Mouse (Mus musculus) limb, embryonic 15.5 days (tissue): ENCODE results near the gene Hist1h2bl. TPM values are rescaled to one million over a fixed set of nuclear protein-coding genes. Genes with fewer than 3 reads are reported as not detected.
"Not testable (repeated sequence)": the region's sequence is repeated elsewhere in the genome, so short reads cannot be mapped to it uniquely, and the experiment has no call there.

Experiments
- ATAC-seq: fragments of 200-750 bp; cut with Nextera tagmentation; 2 replicates; pipeline ENCODE4 v1.8.0; 2017; ENCODE audit warnings: low read depth, moderate TSS enrichment; ENCODE audit not compliant: insufficient number of reproducible peaks, low FRiP score, low TSS enrichment
- H3K27ac ChIP-seq: fragments of 300-500 bp; sonication (generic); 2 replicates; pipeline ENCODE4 v1.5.1; 2015; ENCODE audit warnings: moderate library complexity, mild to moderate bottlenecking, inconsistent platforms
- H3K27me3 ChIP-seq: fragments of 300-500 bp; sonication (generic); 2 replicates; pipeline ENCODE4 v1.6.1; 2015; ENCODE audit warnings: inconsistent platforms
- H3K36me3 ChIP-seq: fragments of 300-500 bp; sonication (generic); 2 replicates; pipeline ENCODE4 v1.6.1; 2015; ENCODE audit warnings: inconsistent platforms
- H3K4me1 ChIP-seq: fragments of 300-500 bp; sonication (generic); 2 replicates; pipeline ENCODE4 v1.6.1; 2015; ENCODE audit warnings: inconsistent platforms
- H3K4me2 ChIP-seq: fragments of 300-500 bp; sonication (generic); 2 replicates; pipeline ENCODE4 v1.6.1; 2015; ENCODE audit warnings: mild to moderate bottlenecking, inconsistent platforms
- H3K4me3 ChIP-seq: fragments of 300-500 bp; sonication (generic); 2 replicates; pipeline ENCODE4 v1.5.1; 2015; ENCODE audit warnings: mild to moderate bottlenecking, inconsistent platforms
- H3K9ac ChIP-seq: fragments of 300-500 bp; sonication (generic); 2 replicates; pipeline ENCODE4 v1.6.1; 2015; ENCODE audit warnings: inconsistent platforms
- H3K9me3 ChIP-seq: fragments of 300-500 bp; sonication (generic); 2 replicates; pipeline ENCODE4 v1.6.1; 2016; ENCODE audit warnings: inconsistent platforms
- WGBS: fragments of 180-500 bp; shearing (Covaris S2); methylation state at CpG from one replicate; pipeline ENCODE4 v1.1.7; 2015; 5-methylcytosine and 5-hydroxymethylcytosine counted together
- polyA plus RNA-seq: library from polyadenylated mRNA; unstranded; fragments of >200 nt; fragmentation: Nextera tagmentation; extraction: Ambion mirVana; gene quantifications from 2 replicates; pipeline ENCODE4 v1.2.1, GENCODE M21; 2015

Gene Hist1h2bl
- polyA plus RNA-seq, 1 experiment from 2014 or later, result 1.2 TPM

DNA sequence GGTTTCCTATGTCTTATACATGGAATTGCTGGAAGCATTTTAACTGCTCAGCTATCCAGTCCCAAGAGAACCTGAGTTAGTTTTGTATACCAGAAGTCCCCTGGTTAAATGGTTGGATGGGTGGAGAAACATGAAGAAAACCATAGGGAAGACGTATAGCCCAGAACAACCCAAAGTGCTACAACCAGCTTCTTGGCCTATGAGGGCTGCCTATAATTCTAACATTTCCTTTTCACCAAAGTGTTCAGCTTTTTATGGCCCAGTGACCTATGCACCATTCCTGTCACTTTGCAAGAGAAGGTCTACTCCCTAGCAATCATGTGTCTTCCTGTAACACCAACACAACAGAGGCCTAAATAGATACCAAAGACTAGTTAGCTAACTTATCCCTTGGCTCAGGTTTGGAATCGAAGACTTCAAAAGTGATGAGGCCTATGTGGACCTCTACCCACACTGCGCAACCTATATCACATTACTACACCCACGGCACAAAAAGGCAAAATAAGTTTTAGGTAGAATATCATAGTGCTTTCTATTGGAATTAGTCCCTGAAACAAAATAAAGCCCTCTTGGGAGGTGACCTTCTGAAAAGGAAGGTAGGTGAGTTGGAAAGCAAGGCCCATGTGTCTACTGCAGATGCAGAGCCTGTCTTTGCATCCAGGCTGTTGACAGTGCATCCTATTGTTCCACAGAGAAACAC lies 2.6 kb upstream of the Hist1h2bl start:
- ATAC-seq, result no peak

DNA sequence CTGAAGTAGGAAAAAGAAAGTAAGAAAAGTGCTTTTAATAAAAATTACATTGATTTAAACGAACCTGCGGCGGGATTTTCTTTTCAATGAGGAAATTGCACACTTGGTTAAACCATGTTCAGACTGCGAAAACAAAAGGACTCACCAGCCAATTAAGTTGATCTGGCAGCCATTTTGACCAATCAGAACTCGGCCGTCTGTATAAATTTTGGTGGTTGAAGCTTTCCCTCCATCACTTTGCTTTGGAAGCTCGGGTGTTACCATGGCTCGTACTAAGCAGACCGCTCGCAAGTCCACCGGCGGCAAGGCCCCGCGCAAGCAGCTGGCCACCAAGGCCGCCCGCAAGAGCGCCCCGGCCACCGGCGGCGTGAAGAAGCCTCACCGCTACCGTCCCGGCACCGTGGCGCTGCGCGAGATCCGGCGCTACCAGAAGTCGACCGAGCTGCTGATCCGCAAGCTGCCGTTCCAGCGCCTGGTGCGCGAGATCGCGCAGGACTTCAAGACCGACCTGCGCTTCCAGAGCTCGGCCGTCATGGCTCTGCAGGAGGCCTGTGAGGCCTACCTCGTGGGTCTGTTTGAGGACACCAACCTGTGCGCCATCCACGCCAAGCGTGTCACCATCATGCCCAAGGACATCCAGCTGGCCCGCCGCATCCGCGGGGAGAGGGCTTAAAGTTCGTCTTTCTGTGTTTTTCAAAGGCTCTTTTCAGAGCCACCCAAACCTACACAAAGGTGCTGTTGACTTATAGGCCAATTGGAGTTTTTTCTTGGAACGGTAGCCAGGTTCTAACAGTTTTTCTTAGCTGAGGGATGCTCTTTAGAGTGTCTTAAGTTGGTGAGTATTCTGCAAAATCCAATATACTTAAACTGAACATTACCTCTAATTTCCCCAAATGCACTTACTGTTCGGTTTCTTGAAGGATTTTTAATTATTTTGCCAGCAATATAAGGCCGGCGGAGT lies 1.7 kb upstream of the Hist1h2bl start, which contains the start of gene Hist1h3h:
Gene Hist1h3h, plus strand, starts transcription at position 263 of the 961 bp plus-strand sequence.
- H3K36me3 ChIP-seq, H3K9me3 ChIP-seq, H3K27me3 ChIP-seq: not testable (repeated sequence)
- Histone ChIP-seq H3K4me3 (peak within 1 kb of the TSS; percentile 44), H3K27ac (peak within 1 kb of the TSS; percentile 91), H3K4me1 (peaks cover 27% of the 10 kb centered on the region), H3K9ac (peak within 1 kb of the TSS; percentile 47; the same call in 1 of the 2 replicates), H3K4me2 (peak within 1 kb of the TSS; percentile 69)
- peak; percentile 42; the same call in 1 of the 2 replicates for ATAC-seq
- WGBS, result under 1% methylated on average over 30 of the region's 56 CpGs

More for the DNA sequence above, 2.6 kb upstream of the Hist1h2bl start:
- Histone ChIP-seq H3K4me2 (peak overlapping the region; percentile 52), H3K9ac (0 out of 2 replicates have a peak overlapping the region, but pooled peaks have one; percentile 29), H3K4me1 (peaks cover 27% of the 10 kb centered on the region), H3K27me3 (no peaks in the 10 kb centered on the region), H3K4me3 (peak overlapping the region; percentile 44), H3K36me3 (no peaks in the 10 kb centered on the region), H3K27ac (peak overlapping the region; percentile 80), H3K9me3 (no peaks in the 10 kb centered on the region)
- WGBS, result 56% methylated on average over 4 of the region's 4 CpGs

DNA sequence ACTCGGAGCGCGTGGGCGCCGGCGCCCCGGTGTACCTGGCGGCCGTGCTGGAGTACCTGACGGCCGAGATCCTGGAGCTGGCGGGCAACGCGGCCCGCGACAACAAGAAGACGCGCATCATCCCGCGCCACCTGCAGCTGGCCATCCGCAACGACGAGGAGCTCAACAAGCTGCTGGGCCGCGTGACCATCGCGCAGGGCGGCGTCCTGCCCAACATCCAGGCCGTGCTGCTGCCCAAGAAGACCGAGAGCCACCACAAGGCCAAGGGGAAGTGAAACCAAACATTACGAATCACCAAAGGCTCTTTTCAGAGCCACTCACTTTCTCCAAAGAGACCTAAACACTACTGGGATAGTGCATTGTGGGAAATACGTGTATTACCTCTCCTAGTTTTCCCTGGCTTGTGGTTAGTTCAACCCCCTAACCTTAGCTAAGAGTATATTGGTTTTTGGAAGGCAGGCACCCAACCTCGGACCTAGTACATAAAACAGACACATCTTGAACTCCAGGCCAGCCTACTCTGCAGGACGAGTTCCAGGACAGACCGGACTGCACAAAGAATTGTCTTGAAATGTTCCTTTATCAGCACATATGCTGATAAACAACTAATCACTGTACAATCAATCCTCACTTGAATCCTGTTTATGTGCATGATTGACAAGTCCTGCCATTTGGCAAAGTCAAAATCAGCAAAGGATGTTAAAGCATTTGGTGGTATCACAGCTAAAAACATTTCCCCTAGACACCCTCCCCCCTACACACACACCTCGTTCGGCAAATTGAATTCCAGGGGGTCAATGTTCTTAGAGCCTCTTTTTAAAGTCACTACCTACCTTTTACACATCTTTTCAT lies 823 bp upstream of the Hist1h2bl start:
- 0% methylated on average over 15 of the region's 38 CpGs for WGBS
- not testable (repeated sequence) for H3K36me3 ChIP-seq, H3K27me3 ChIP-seq, H3K9me3 ChIP-seq, ATAC-seq
- H3K4me3 ChIP-seq, result peak overlapping the region; percentile 44
- peak overlapping the region; percentile 91 for H3K27ac ChIP-seq
- peak overlapping the region; percentile 47; the same call in 1 of the 2 replicates for H3K9ac ChIP-seq
- H3K4me1 ChIP-seq, result peaks cover 27% of the 10 kb centered on the region
- peak overlapping the region; percentile 69 for H3K4me2 ChIP-seq

DNA sequence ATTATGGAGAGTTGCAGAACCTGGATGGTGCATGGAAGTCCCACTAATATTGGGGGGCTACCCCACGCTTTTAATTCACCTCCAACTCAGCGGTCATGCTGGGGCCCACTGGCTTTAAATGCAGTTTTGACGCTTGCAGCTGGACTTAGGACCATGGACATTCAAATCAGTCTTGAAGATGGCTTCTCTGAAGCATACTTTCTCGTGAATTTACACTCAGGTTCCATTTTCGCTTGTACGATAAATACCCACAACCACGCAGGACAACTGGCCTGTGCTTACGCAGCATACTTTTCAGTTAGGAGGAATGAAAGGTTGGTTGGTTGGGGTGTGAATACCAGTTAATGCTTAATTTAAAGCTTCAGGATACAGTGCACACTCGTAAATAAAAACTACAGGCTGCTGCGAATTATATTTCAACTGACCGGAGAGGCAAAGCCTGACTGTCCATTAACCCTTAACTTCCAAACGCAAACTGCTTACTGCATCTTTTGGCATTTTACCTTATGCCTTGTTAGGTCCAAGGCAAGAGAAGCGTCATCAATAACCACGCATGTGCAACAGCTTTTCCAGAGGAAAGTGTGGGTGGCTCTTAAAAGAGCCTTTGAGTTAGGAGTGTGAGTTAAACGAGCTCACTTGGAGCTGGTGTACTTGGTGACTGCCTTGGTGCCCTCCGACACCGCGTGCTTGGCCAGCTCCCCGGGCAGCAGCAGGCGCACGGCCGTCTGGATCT lies 646 bp downstream of the Hist1h2bl start:
- H3K27ac ChIP-seq, result peak overlapping the region; percentile 89
- WGBS, result under 1% methylated on average over 22 of the region's 22 CpGs
- ATAC-seq, result no peak
- H3K9me3 ChIP-seq, result no peaks in the 10 kb centered on the region
- peak overlapping the region; percentile 44 for H3K4me3 ChIP-seq
- H3K9ac ChIP-seq, result peak overlapping the region; percentile 28; the same call in 1 of the 2 replicates
- H3K36me3 ChIP-seq, result no peaks in the 10 kb centered on the region
- peaks cover 22% of the 10 kb centered on the region for H3K4me1 ChIP-seq
- no peaks in the 10 kb centered on the region for H3K27me3 ChIP-seq
- H3K4me2 ChIP-seq, result peak overlapping the region; percentile 69

DNA sequence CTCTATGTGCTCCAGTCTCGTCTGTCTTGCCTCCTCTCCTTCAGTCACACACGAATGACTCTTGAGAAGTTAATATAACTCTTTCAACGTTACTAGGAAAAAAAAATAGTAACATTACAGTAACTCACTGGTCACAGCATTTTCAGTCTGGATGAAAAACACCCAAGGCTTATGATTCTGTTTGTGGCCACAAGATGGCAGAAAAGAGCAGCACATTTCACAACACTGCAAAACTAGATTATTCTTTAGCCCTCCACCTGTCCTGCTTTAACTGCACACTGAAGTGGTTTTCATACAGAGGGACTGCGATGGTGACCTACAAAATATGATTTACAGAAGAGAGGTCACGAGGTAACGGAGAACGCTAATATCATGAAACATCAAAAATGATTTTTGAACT lies 1.2 kb downstream of the Hist1h2bl start:
- no peak for ATAC-seq
- Histone ChIP-seq H3K4me3 (peak overlapping the region; percentile 44), H3K4me1 (peaks cover 22% of the 10 kb centered on the region), H3K4me2 (peak overlapping the region; percentile 69), H3K27ac (peak overlapping the region; percentile 89), H3K9me3 (no peaks in the 10 kb centered on the region), H3K27me3 (no peaks in the 10 kb centered on the region), H3K36me3 (no peaks in the 10 kb centered on the region), H3K9ac (no peak overlapping the region)
- 2% methylated on average over 7 of the region's 7 CpGs for WGBS

DNA sequence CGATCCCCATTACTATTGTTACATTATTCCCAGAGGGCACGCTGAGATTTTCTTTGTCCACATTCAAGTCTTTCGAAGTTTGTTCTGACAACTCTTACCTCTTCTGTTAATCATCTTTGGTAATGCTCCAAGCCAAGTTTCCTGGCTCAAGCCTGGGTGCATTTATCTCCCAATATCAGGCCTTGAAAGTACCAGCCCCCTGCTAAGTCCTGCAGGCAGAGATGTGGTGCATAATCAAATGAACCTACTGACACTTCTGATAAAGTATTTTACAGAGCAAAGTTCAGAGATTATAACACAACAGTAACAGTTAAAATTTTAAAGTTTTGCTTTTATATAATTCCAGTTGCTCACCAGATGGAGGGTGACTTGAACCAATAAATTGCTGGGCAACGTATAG lies 4.2 kb downstream of the Hist1h2bl start:
- no peak overlapping the region; the same call in 1 of the 2 replicates for H3K27ac ChIP-seq

DNA sequence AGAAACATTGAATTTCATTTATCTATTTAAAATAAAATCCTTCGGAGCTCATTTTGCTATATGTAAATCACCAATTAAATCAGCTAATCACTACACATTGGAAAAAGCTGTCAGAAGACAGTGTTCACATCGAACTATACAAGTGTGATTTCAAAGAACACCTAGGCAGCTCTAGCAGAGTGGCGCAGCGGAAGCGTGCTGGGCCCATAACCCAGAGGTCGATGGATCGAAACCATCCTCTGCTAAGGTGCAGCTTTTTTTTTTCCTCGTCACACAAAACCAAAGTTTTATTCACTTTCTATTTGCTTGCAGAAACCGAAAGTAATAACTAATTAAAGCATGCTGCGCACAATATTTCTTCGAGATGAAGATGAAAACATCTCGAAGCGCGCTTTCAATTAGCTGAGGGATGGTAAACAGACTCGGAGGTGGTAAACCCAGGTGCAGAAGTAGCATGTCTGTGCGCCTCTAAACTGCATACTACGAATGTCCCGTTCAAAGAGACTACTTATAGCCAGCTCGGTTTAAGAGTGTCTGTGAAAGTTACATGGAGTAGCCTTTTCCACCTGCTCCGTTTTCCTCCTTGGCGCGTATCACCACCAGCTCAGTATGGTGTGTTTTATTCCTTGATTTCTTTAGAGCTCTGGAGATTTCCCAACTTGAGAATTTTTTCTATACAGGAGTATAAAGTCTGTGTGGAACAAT lies 5.0 kb downstream of the Hist1h2bl start:
- H3K9me3 ChIP-seq, result no peaks in the 10 kb centered on the region
- H3K36me3 ChIP-seq, result no peaks in the 10 kb centered on the region
- H3K4me2 ChIP-seq, result peak overlapping the region; percentile 52
- peak overlapping the region; percentile 68 for H3K27ac ChIP-seq
- H3K4me1 ChIP-seq, result peaks cover 9% of the 10 kb centered on the region
- no peaks in the 10 kb centered on the region for H3K27me3 ChIP-seq
- 3% methylated on average over 22 of the region's 22 CpGs for WGBS
- H3K4me3 ChIP-seq, result peak overlapping the region; percentile 68
- 0 out of 2 replicates have a peak overlapping the region, but pooled peaks have one; percentile 18 for H3K9ac ChIP-seq
- ATAC-seq, result peak; percentile 81

More for the DNA sequence above, 4.2 kb downstream of the Hist1h2bl start:
- WGBS, result 28% methylated on average over 4 of the region's 4 CpGs
- ATAC-seq, result no peak
- no peak overlapping the region for H3K9ac ChIP-seq
- peaks cover 9% of the 10 kb centered on the region for H3K4me1 ChIP-seq
- peak overlapping the region; percentile 52 for H3K4me2 ChIP-seq
- H3K36me3 ChIP-seq, result no peaks in the 10 kb centered on the region
- peak overlapping the region; percentile 68 for H3K4me3 ChIP-seq
- H3K27me3 ChIP-seq, result no peaks in the 10 kb centered on the region
- H3K9me3 ChIP-seq, result no peaks in the 10 kb centered on the region

DNA sequence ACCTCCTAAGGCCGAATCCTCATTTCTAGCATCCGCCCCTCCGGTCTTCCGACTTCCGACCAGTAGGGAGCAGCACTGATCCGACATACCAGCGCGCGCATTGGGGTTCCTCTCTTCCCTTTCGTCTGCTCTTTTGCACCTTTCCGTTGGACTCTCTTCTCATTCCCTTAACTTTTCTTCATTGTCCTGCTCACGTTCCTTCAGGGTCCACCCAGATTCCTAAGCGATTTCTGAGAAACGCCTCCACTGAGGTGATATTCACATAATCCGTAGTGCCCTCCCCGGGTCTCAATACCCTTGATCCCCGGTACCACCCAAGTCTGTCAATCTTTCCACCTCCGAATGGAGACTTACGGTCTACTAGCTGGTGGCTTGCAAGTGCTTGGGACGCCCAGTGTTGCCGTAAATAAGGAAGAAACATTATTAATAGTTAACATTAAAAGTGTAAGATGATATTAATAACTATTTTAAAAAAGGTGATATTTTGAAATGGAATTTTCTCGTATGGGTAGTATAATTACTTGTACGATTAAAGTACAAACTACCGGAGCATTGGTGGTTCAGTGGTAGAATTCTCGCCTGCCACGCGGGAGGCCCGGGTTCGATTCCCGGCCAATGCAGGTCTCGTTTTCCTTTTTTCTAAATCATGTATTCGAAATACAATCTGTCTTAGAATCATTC lies 5.8 kb downstream of the Hist1h2bl start:
- peak overlapping the region; percentile 68 for H3K4me3 ChIP-seq
- no peaks in the 10 kb centered on the region for H3K9me3 ChIP-seq
- H3K27ac ChIP-seq, result peak overlapping the region; percentile 91
- H3K36me3 ChIP-seq, result no peaks in the 10 kb centered on the region
- peak; percentile 83 for ATAC-seq
- no peaks in the 10 kb centered on the region for H3K27me3 ChIP-seq
- WGBS, result under 1% methylated on average over 32 of the region's 32 CpGs
- peak overlapping the region; percentile 30; the same call in 1 of the 2 replicates for H3K4me2 ChIP-seq
- peaks cover 4% of the 10 kb centered on the region for H3K4me1 ChIP-seq
- H3K9ac ChIP-seq, result peak overlapping the region; percentile 44; the same call in 1 of the 2 replicates

DNA sequence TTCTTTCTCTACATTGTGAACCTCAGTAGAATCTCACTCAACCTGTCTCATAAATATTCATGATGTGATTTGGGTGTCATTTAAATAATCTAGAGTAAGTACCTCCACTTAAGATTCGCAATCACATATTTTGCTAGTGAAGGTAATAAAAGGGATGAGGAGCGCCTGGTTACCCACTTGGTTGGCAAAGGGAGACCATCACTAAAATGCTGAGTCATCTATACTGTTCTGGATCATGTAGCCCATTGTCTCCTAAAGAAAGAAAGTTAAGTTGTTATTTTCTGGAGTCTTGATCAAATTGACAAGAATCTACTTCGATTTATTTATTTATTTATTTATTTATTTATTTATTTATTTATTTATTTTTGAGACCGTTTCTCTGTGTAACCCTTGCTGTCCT lies 9.3 kb downstream of the Hist1h2bl start:
- no peaks in the 10 kb centered on the region for H3K27me3 ChIP-seq
- no peaks in the 10 kb centered on the region for H3K4me1 ChIP-seq
- no peaks in the 10 kb centered on the region for H3K36me3 ChIP-seq
- ATAC-seq, result no peak
- no peak overlapping the region for H3K4me2 ChIP-seq
- no peak overlapping the region for H3K4me3 ChIP-seq
- no peaks in the 10 kb centered on the region for H3K9me3 ChIP-seq
- H3K27ac ChIP-seq, result no peak overlapping the region
- 73% methylated on average over 4 of the region's 4 CpGs for WGBS
- H3K9ac ChIP-seq, result no peak overlapping the region

DNA sequence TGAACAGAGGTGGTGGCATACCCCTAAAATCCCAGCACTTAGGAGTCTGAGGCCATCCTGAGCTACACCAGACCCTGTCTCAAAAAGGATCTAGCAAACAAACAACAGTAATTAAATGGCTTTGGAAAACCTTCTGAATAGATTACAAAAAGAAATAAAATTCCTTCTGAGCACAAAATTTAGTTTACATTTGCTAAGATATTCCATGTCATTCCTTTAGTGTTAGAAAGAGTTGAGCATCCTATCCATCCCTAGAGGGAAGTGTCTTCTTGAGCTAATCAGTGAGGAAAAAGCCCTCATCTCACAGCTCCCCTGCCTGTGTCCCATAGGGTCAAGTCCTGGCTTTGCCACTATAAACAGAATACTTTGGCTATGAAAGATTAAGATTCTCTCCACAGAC lies 18.1 kb downstream of the Hist1h2bl start, which contains the start of gene Olfr1359:
Gene Olfr1359, plus strand, starts transcription at position 301 of the 400 bp plus-strand sequence.
- ATAC-seq, result no peak
- H3K27ac ChIP-seq, result no peak within 1 kb of the TSS
- no peaks in the 10 kb centered on the region for H3K4me1 ChIP-seq
- no peak within 1 kb of the TSS for H3K9ac ChIP-seq
- no peaks in the 10 kb centered on the region for H3K27me3 ChIP-seq
- H3K4me3 ChIP-seq, result no peak within 1 kb of the TSS
- H3K4me2 ChIP-seq, result no peak within 1 kb of the TSS
- H3K9me3 ChIP-seq, result no peaks in the 10 kb centered on the region
- H3K36me3 ChIP-seq, result no peaks in the 10 kb centered on the region
